Mouse (Mus musculus) heart, embryonic 10.5 days (tissue): ENCODE measurements around the gene St14. TPM values are rescaled to one million over a fixed set of nuclear protein-coding genes. Genes with fewer than 3 reads are reported as not detected.
"Not testable (repeated sequence)": the region's sequence is repeated elsewhere in the genome, so short reads cannot be mapped to it uniquely, and the experiment has no call there.

Experiments used
- DNase-seq: peaks from one replicate; pipeline ENCODE4 v3.0.0-alpha.2; 2017; ENCODE audit warnings: low spot score
- H3K27ac ChIP-seq: fragments of 300-500 bp; sonication (generic); 2 replicates; pipeline ENCODE4 v1.5.1; 2016; ENCODE audit warnings: mild to moderate bottlenecking
- H3K27me3 ChIP-seq: fragments of 300-500 bp; sonication (generic); 2 replicates; pipeline ENCODE4 v1.6.1; 2016; ENCODE audit warnings: mild to moderate bottlenecking; ENCODE audit not compliant: poor library complexity, insufficient read depth, severe bottlenecking
- H3K36me3 ChIP-seq: fragments of 300-500 bp; sonication (generic); 2 replicates; pipeline ENCODE4 v1.6.1; 2016; ENCODE audit warnings: mild to moderate bottlenecking, moderate library complexity
- H3K4me1 ChIP-seq: fragments of 300-500 bp; sonication (generic); 2 replicates; pipeline ENCODE4 v1.6.1; 2016; ENCODE audit warnings: mild to moderate bottlenecking
- H3K4me3 ChIP-seq: fragments of 300-500 bp; sonication (generic); 2 replicates; pipeline ENCODE4 v1.5.1; 2016; ENCODE audit warnings: mild to moderate bottlenecking, moderate library complexity
- H3K9me3 ChIP-seq: fragments of 300-500 bp; sonication (generic); 2 replicates; pipeline ENCODE4 v1.6.1; 2016; ENCODE audit warnings: mild to moderate bottlenecking, moderate library complexity
- WGBS: fragments of 180-500 bp; shearing (Covaris S2); methylation state at CpG from one replicate; pipeline ENCODE4 v1.1.7; 2016; 5-methylcytosine and 5-hydroxymethylcytosine counted together
- polyA plus RNA-seq: library from polyadenylated mRNA; unstranded; fragments of >200 nt; fragmentation: Nextera tagmentation; extraction: Ambion mirVana; gene quantifications from 2 replicates; pipeline ENCODE4 v1.2.1, GENCODE M21; 2016

The St14 gene
- polyA plus RNA-seq, 1 experiment from 2014 or later, result 5.9 TPM

- WGBS, result 91% methylated on average over 8 of the region's 8 CpGs
- DNase-seq, result no peak
- Histone ChIP-seq H3K36me3 (peaks cover 23% of the 10 kb centered on the region; the same call in 1 of the 2 replicates), H3K27ac (no peak overlapping the region), H3K27me3 (no peaks in the 10 kb centered on the region), H3K4me3 (no peak overlapping the region), H3K4me1 (no peaks in the 10 kb centered on the region), H3K9me3 (no peaks in the 10 kb centered on the region)
These were observed 60.9 kb downstream of the St14 start for GRCm38 (mm10) chr9:31070706-31071105.

GRCm38 (mm10) chr9:31058723-31059122 is 72.9 kb downstream of the St14 start:
- 75% methylated on average over 2 of the region's 2 CpGs for WGBS
- Histone ChIP-seq H3K4me3 (no peak overlapping the region), H3K4me1 (no peaks in the 10 kb centered on the region), H3K27me3 (no peaks in the 10 kb centered on the region), H3K9me3 (no peaks in the 10 kb centered on the region), H3K36me3 (peaks cover 37% of the 10 kb centered on the region), H3K27ac (no peak overlapping the region)
- DNase-seq, result no peak

- DNase-seq, H3K27ac ChIP-seq, H3K9me3 ChIP-seq, H3K4me3 ChIP-seq, H3K27me3 ChIP-seq: not testable (repeated sequence)
- H3K4me1 ChIP-seq, result peaks cover 14% of the 10 kb centered on the region
- peaks cover 15% of the 10 kb centered on the region for H3K36me3 ChIP-seq
- 91% methylated on average over 6 of the region's 6 CpGs for WGBS
These were observed 80.1 kb downstream of the St14 start for GRCm38 (mm10) chr9:31051509-31051908.

GRCm38 (mm10) chr9:31050208-31050607 is 81.4 kb downstream of the St14 start:
- no peaks in the 10 kb centered on the region for H3K27me3 ChIP-seq
- DNase-seq, result no peak
- H3K4me1 ChIP-seq, result peaks cover 14% of the 10 kb centered on the region
- 96% methylated on average over 5 of the region's 5 CpGs for WGBS
- no peak overlapping the region for H3K4me3 ChIP-seq
- H3K36me3 ChIP-seq, result peaks cover 14% of the 10 kb centered on the region
- H3K27ac ChIP-seq, result no peak overlapping the region
- H3K9me3 ChIP-seq, result no peaks in the 10 kb centered on the region

Other genes starting within 250 kb of the St14 start
- 6.4 and 7.9 TPM in 2 replicates for gene Adamts15, start 209.4 kb downstream of the St14 start, polyA plus RNA-seq
- 1.3 and 2.7 TPM in 2 replicates for gene Adamts8, start 189.3 kb downstream of the St14 start, polyA plus RNA-seq
- 4.6 and 6.1 TPM in 2 replicates for gene Zbtb44, start 101.2 kb downstream of the St14 start, polyA plus RNA-seq
- 257 and 312 TPM in 2 replicates for gene Aplp2, start 80.0 kb upstream of the St14 start, polyA plus RNA-seq
- gene Prdm10, start 148.7 kb upstream of the St14 start, polyA plus RNA-seq, result 5.3 and 5.6 TPM in 2 replicates